Mouse (Mus musculus): ENCODE measurements around the gene Necap2. TPM values are rescaled to one million over a fixed set of nuclear protein-coding genes. Genes with fewer than 3 reads are reported as not detected.

Gene Necap2
- total RNA-seq, 1 experiment, result 28.3 TPM

GRCm38 (mm10) chr4:141118691-141119090 is 40.5 kb upstream of the Necap2 start:
- H3K9me3 ChIP-seq (ENCODE audit: control insufficient read depth, insufficient read depth, low read depth, low read length), result no peaks in the 10 kb centered on the region
- H3K4me1 ChIP-seq (ENCODE audit: control insufficient read depth in 2 of 2, insufficient read depth in 2 of 2, low read length in 2 of 2, poor library complexity in 1 of 2), result peaks cover 10 to 50% of the 10 kb centered on the region in 2 experiments
- no peak overlapping the region for H3K9ac ChIP-seq (ENCODE audit: insufficient read depth, low read depth, low read length, poor library complexity, severe bottlenecking)
- no peak for DNase-seq (ENCODE audit: low read depth, low spot score)
- in situ Hi-C loops (cut with MboI; ENCODE audit: low sequenced_read_pairs in 2 of 2, unreplicated experiment in 2 of 2), result no loop called here
- TF ChIP-seq HCFC1 (IDR thresholded peaks at IDR 0.05; ENCODE audit: borderline replicate concordance, insufficient read depth, low read length) (no peak), MAFK (IDR thresholded peaks at IDR 0.05; ENCODE audit: insufficient read depth, low read depth, low read length) (no peak), CHD2 (IDR thresholded peaks at IDR 0.05; ENCODE audit: low read depth, low read length) (no peak), ZC3H11A (IDR thresholded peaks at IDR 0.05; ENCODE audit: borderline replicate concordance, low read depth, low read length) (no peak), ZNF384 (IDR thresholded peaks at IDR 0.05; ENCODE audit: low read depth, low read length) (no peak)
- no peak overlapping the region for H3K4me3 ChIP-seq (ENCODE audit: insufficient read depth in 1 of 2, low read depth in 1 of 2, low read length in 2 of 2, poor library complexity in 1 of 2, severe bottlenecking in 1 of 2)
- peaks cover 43% of the 10 kb centered on the region for H3K36me3 ChIP-seq (ENCODE audit: control insufficient read depth, insufficient read depth, low read length, poor library complexity, severe bottlenecking)
- 0 out of 2 replicates have a peak overlapping the region, but pooled peaks have one; percentile 15 for H3K27ac ChIP-seq (ENCODE audit: insufficient read depth, low read depth, low read length, poor library complexity, severe bottlenecking)

DNA sequence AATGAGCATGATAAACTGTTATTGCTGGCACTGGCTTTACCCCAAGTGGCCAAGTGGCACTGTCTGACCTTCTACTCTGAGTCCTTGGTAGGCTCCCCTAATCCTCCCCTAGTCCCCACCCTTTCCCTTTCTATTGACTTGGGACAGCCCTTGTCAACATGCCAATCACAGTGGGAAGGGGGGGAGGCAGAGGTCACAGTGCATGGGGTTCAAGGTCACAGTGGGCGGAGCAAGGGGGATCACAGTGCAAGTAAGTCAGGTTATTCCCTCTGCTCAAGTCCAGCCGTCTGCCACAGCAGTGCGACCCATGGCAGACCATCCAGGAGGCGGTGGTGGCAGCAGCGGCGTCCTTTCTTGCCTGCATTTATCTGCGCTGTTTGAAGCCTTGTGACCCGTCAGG is 37.2 kb upstream of the Necap2 start:
- Histone ChIP-seq H3K9me3 (ENCODE audit: control insufficient read depth, insufficient read depth, low read depth, low read length) (no peaks in the 10 kb centered on the region), H3K36me3 (ENCODE audit: control insufficient read depth, insufficient read depth, low read length, poor library complexity, severe bottlenecking) (peaks cover 42% of the 10 kb centered on the region), H3K27ac (ENCODE audit: insufficient read depth, low read depth, low read length, poor library complexity, severe bottlenecking) (no peak overlapping the region), H3K4me1 (ENCODE audit: control insufficient read depth in 2 of 2, insufficient read depth in 2 of 2, low read length in 2 of 2, poor library complexity in 1 of 2) (peaks cover 10 to 48% of the 10 kb centered on the region in 2 experiments), H3K4me3 (ENCODE audit: insufficient read depth in 1 of 2, low read depth in 1 of 2, low read length in 2 of 2, poor library complexity in 1 of 2, severe bottlenecking in 1 of 2) (peak overlapping the region; percentile 9 to 44; a peak in 1 of 4 replicates), H3K9ac (ENCODE audit: insufficient read depth, low read depth, low read length, poor library complexity, severe bottlenecking) (no peak overlapping the region)
- peak; percentile 71 for DNase-seq (ENCODE audit: low read depth, low spot score)
- in situ Hi-C loops (cut with MboI; ENCODE audit: low sequenced_read_pairs in 2 of 2, unreplicated experiment in 2 of 2), result no loop called here
- TF ChIP-seq HCFC1 (IDR thresholded peaks at IDR 0.05; ENCODE audit: borderline replicate concordance, insufficient read depth, low read length), result no peak
- TF ChIP-seq ZC3H11A (IDR thresholded peaks at IDR 0.05; ENCODE audit: borderline replicate concordance, low read depth, low read length), result no peak
- TF ChIP-seq MAFK (IDR thresholded peaks at IDR 0.05; ENCODE audit: insufficient read depth, low read depth, low read length), result no peak
- TF ChIP-seq CHD2 (IDR thresholded peaks at IDR 0.05; ENCODE audit: low read depth, low read length), result no peak
- no peak for TF ChIP-seq ZNF384 (IDR thresholded peaks at IDR 0.05; ENCODE audit: low read depth, low read length)

GRCm38 (mm10) chr4:141114521-141114981 is 36.4 kb upstream of the Necap2 start:
- H3K4me1 ChIP-seq (ENCODE audit: control insufficient read depth in 2 of 2, insufficient read depth in 2 of 2, low read length in 2 of 2, poor library complexity in 1 of 2), result peaks cover 10 to 43% of the 10 kb centered on the region in 2 experiments
- H3K4me3 ChIP-seq (ENCODE audit: insufficient read depth in 1 of 2, low read depth in 1 of 2, low read length in 2 of 2, poor library complexity in 1 of 2, severe bottlenecking in 1 of 2), result no peak overlapping the region; a peak in 1 of 4 replicates
- no peak overlapping the region; the same call in 1 of the 2 replicates for H3K9ac ChIP-seq (ENCODE audit: insufficient read depth, low read depth, low read length, poor library complexity, severe bottlenecking)
- no peak for TF ChIP-seq CHD2 (IDR thresholded peaks at IDR 0.05; ENCODE audit: low read depth, low read length)
- no peak for TF ChIP-seq MAFK (IDR thresholded peaks at IDR 0.05; ENCODE audit: insufficient read depth, low read depth, low read length)
- no peak for TF ChIP-seq HCFC1 (IDR thresholded peaks at IDR 0.05; ENCODE audit: borderline replicate concordance, insufficient read depth, low read length)
- no peak for TF ChIP-seq ZC3H11A (IDR thresholded peaks at IDR 0.05; ENCODE audit: borderline replicate concordance, low read depth, low read length)
- TF ChIP-seq ZNF384 (IDR thresholded peaks at IDR 0.05; ENCODE audit: low read depth, low read length), result no peak
- H3K9me3 ChIP-seq (ENCODE audit: control insufficient read depth, insufficient read depth, low read depth, low read length), result no peaks in the 10 kb centered on the region
- in situ Hi-C loops (cut with MboI; ENCODE audit: low sequenced_read_pairs in 2 of 2, unreplicated experiment in 2 of 2), result no loop called here
- H3K27ac ChIP-seq (ENCODE audit: insufficient read depth, low read depth, low read length, poor library complexity, severe bottlenecking), result 0 out of 2 replicates have a peak overlapping the region, but pooled peaks have one; percentile 19
- peaks cover 40% of the 10 kb centered on the region for H3K36me3 ChIP-seq (ENCODE audit: control insufficient read depth, insufficient read depth, low read length, poor library complexity, severe bottlenecking)
- DNase-seq (ENCODE audit: low read depth, low spot score), result no peak

DNA sequence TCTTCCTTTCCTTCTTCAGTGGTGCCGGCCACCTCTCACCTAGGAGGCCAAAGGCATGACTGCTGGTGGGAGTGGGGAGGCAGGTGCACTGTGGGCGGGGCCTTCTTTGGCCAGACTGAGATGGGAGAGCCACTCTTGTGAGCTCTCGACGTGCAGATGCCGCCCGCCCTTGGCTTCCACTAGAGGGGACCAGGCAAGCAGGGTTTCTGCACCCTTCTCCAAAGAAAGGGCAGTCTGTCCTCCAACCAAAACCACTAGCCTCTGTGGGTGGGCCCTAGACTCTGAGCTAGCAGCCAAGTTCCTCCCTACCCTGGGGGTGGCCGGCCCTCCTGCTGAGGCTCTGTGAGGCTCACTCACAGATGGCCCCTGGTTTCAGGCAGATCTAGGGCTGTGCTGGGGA is 35.7 kb upstream of the Necap2 start:
- Histone ChIP-seq H3K36me3 (ENCODE audit: control insufficient read depth, insufficient read depth, low read length, poor library complexity, severe bottlenecking) (peaks cover 40% of the 10 kb centered on the region), H3K4me3 (ENCODE audit: insufficient read depth in 1 of 2, low read depth in 1 of 2, low read length in 2 of 2, poor library complexity in 1 of 2, severe bottlenecking in 1 of 2) (no peak overlapping the region), H3K9ac (ENCODE audit: insufficient read depth, low read depth, low read length, poor library complexity, severe bottlenecking) (no peak overlapping the region), H3K9me3 (ENCODE audit: control insufficient read depth, insufficient read depth, low read depth, low read length) (no peaks in the 10 kb centered on the region), H3K27ac (ENCODE audit: insufficient read depth, low read depth, low read length, poor library complexity, severe bottlenecking) (no peak overlapping the region), H3K4me1 (ENCODE audit: control insufficient read depth in 2 of 2, insufficient read depth in 2 of 2, low read length in 2 of 2, poor library complexity in 1 of 2) (peaks cover 10 to 36% of the 10 kb centered on the region in 2 experiments)
- DNase-seq (ENCODE audit: low read depth, low spot score), result peak; percentile 38
- in situ Hi-C loops (cut with MboI; ENCODE audit: low sequenced_read_pairs in 2 of 2, unreplicated experiment in 2 of 2), result no loop called here
- no peak for TF ChIP-seq ZC3H11A (IDR thresholded peaks at IDR 0.05; ENCODE audit: borderline replicate concordance, low read depth, low read length)
- TF ChIP-seq HCFC1 (IDR thresholded peaks at IDR 0.05; ENCODE audit: borderline replicate concordance, insufficient read depth, low read length), result no peak
- no peak for TF ChIP-seq CHD2 (IDR thresholded peaks at IDR 0.05; ENCODE audit: low read depth, low read length)
- no peak for TF ChIP-seq MAFK (IDR thresholded peaks at IDR 0.05; ENCODE audit: insufficient read depth, low read depth, low read length)
